Mouse (Mus musculus) lung, postnatal 10 days (tissue): ENCODE results near the gene Dok4.
"Not testable (repeated sequence)": the region's sequence is repeated elsewhere in the genome, so short reads cannot be mapped to it uniquely, and the experiment has no call there.

Experiments
- DNase-seq: peaks from one replicate; pipeline ENCODE4 v3.0.0; 2021

Dok4 gene

DNA sequence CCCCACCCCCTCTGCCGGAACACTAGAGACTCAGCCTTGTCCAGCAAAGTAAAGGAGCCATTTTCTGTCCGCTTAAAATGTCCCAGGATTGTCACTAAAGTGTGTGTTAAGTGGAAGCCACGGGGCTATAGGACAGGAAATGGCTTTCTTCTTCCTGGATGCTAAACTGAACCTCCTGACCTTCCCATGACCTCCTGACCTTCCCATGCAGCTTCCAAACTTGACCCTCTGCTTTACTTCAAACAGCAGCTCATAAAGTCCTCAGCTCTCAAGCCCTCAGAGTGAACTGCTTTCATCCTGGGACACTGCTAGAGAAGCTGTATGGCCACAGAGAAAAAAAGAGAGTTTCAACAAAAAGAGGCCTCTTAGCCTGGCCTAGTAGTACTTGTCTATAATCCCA, 690 bp upstream of the Dok4 start:
- peak; percentile 42 for DNase-seq

DNA sequence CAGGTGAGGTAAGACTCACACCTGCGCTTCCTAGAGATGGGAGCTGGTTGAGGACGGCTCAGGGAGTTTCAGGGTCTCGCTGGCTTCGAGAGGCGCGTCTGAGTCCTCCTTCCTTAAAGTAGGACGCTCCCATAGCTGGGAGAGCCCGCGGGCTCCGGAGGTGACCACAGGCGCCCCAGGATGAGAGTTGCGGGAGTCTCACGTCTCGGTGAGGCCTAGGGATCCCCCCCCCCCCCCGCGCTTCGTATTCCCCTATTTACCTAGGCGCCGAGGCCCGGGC, 319 bp downstream of the Dok4 start:
- DNase-seq, result no peak

DNA sequence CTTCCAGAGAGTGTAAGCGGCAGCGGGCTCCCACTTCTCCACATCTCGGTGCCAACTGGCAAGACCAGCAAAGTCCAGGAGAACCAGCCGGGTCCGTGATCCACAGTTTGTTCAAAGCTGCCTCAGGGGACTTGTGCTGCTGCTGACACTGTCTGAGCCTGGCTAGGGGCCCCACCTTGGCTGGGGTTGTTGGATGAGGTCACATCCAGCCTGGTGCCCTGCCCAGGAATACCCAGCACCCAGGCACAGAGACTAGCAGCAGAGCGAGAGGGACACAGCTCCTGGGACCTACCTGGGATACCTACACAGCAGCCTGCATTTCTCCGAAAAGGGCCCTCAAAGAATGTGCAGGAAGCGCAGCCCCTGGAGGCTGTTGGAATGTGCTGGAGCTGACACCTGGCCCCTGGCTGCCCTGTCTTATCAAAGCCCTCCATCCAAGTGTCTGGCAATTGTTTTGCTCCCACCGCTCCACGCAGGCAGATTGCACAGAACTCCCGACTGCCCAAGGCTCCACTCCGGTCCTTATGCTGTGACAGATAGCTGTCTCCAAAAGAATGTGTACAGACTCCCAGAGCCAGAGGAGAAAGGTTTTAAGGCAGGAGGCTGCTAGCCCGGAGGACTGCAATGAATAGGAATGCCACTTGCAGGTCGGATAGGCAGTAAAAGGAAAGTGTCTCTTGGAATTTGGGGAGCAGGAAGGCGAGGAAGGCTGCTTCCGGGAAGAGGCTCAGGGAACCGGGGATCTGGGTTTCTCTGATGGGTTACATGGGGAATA, 847 bp downstream of the Dok4 start:
- peak; percentile 50 for DNase-seq

DNA sequence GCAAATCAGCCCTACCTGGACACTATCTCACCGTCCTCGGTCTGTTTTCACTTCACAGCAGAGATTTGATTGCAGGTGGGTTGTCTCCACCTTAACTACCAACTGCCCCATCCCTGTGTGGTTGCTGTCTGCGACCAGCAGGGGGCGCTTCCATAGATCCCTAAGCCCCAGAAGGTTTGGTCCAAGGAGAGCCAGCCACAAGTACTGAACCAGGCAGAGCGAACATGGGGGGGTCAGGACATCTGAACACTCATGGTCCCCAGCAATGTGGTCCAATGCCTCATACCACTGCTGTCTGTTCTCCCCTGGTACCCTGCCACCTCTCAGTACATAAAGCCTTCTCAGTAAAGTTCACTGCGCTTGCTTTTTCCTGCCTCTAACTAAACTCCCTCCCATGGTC, 1.8 kb downstream of the Dok4 start:
- DNase-seq, result peak; percentile 85

DNA sequence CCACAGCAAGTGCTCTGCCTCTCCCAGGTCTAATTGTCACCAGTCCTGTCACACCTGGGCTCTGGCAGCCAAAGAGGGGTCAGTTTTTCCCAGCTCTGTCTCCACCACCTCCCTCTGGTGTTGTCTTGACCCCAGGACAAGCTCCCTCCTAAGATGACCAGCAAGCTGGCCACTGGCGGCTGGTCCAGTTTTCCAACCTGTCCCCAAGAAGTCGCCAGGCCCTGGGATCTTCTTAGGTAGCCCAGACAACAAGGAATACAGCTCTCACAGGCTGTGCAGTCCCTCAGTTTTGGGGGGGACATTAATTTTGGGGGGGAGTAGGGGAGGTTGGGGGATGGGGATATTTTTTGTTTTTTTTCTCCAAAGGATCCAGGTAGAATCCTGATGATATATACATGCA, 3.6 kb downstream of the Dok4 start:
- no peak for DNase-seq

DNA sequence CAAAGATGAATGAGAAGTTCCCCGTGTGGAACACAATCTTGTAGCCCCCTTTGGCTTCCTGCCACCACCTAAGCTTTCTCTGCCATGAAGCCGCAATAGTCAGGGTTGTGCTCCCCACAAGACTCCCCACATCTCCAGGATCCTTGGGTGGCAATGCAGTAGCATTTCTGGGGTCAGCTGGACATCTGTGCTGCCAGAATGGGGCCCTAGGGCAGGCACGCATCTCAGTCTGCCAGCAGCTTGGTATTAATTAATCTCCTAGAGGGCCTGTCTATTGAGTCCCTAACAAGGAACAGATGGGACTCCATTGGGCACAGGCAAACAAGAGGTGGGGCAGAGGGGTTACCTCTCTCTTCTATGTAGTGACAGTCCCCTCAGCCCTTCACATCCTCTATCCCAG, 4.0 kb downstream of the Dok4 start:
- DNase-seq, result no peak

DNA sequence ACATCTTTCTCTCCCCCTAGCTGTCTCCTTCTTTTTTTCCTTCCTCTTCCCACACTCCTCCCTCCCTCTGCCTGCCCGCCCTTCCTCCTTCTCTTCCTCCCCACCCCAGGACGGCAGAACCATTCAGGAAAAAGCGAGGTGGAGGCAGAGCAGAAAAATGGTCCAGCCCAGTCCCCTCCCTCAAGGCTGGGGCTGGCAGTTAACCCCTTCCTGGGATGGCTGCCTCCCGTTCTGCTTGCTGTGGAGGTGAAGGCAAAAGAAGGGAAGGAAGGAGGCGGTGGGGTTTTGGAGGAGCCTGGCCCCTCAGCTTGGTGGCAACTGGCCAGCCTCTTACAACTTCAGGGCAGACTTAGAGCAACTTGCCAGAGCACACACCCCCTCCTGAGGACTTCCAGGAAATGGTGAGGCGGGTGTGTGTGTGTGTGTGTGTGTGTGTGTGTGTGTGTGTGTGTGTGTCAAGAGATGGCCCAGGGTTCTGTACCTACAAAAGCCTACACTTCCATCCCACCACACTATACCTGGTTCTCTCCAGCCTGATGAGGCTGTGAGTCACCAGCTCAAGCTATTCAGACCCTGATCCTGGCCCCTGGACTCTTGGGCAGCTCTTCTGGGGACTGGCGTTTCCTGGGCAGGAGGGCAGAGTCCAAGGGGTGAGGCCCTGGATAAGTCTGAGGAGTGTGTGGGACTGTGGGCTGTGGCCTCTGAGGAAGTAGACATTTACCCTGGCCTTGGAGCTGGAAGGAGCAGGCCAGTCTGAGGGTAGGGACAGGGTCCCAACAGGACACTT, 4.8 kb downstream of the Dok4 start:
- DNase-seq, result peak; percentile 85

DNA sequence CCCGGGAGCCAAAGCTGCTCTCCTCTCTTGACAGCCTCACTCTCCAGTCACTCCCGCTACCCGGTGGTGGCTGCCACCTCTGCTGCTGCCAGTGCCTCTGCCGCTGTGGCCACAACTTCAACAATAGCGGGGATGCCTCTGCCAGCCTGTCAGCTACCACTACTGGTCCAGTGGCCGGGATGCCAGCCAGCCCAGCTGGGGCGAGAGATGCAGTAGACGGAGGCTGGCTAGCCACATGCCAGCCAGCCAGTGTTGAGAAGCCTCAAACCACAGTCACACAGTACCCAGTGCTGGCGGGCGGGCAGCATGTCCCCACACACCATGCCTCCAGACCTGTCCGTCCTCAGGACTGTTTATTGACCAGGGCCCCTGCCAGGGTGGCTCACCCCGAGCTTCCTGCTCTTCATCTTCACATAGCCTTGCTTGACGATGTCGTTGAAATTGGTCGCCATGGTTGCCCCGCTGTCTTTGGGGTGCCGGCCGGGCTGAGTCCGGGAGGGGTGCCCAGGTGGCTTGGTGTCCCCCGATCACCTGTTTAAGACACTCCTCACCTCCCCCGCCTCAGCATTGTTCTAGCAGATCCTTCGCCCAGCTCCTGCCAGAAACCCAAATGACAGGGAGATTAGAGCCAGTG, 5.5 kb downstream of the Dok4 start:
- DNase-seq, result peak; percentile 45

DNA sequence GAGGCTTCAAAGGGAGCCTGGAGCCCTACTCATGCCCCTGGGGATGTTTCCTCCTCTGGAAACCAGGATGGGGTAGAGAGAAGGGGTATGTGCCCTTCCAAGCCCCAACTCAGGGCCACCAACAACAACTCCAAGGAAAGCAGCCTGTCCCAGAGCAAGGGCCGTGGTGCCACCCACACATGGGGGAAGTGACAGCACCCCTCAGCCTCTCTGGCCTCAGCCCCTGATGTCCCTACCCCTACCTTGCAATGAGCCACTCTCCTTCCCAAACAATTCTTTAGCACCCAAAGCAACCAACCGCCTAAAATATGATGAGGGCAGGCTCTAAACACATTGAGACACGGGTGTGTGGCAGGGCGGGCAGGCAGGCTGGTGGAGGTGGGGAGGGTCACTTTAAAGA, 6.1 kb downstream of the Dok4 start:
- DNase-seq, result no peak

DNA sequence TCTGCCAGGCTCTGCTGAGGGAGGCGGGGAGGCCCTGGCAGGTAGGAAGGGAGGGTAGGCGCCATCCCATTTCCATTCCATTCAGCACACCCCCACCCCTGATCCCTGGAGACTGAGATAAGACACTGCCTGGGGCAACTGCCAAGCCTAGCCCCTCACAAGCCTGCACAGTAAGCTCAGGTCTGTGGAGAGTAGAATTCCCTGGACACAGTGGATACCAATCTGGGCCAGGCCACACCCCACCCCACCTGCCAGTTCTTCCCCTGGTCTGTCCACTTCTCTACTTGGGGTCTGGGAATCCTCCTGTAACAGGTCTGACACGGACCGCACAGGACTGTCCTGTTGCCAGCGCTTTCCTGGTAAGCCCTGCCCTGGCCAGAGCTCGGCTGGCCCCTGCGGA, 7.0 kb downstream of the Dok4 start:
- DNase-seq, result no peak

DNA sequence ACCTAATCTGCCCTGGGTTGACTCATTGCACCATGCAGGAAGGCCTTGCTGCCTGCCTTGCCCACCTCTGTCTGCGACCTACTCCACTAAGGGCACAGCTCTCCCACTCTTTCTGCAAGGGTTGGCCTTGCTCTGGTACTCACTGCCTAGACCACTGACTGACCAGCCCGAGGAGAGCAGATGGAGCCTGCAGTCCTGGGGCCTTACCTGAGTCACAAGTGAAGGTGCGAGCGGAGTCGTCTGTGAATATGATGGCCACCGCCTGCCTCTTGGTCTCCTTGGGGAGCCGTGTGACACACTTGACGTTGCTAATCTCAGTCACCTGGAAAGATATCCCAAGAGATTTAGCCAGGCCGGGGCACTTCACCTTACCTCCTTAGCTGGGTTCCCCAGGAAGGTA, 9.2 kb downstream of the Dok4 start:
- DNase-seq, result no peak

DNA sequence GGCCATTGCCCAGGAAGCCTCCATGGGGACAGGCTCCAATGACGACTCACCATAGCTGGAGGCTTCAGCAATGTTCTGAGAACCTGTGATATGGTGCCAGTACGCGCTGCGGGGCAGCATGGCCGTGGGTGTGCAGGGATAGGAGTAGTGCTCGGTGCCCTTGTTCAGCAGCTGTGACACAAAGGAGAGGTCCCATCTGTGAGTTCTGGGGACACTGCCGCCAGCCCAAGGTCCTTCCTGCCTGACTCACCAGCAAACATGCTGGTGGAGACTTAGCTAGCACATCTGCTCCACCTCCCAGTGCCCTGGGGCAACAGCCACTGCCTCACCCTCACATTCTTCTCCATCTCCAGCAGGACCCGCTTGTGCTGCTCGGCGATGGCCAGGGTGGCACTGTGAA, 10.8 kb downstream of the Dok4 start:
- DNase-seq, result no peak

DNA sequence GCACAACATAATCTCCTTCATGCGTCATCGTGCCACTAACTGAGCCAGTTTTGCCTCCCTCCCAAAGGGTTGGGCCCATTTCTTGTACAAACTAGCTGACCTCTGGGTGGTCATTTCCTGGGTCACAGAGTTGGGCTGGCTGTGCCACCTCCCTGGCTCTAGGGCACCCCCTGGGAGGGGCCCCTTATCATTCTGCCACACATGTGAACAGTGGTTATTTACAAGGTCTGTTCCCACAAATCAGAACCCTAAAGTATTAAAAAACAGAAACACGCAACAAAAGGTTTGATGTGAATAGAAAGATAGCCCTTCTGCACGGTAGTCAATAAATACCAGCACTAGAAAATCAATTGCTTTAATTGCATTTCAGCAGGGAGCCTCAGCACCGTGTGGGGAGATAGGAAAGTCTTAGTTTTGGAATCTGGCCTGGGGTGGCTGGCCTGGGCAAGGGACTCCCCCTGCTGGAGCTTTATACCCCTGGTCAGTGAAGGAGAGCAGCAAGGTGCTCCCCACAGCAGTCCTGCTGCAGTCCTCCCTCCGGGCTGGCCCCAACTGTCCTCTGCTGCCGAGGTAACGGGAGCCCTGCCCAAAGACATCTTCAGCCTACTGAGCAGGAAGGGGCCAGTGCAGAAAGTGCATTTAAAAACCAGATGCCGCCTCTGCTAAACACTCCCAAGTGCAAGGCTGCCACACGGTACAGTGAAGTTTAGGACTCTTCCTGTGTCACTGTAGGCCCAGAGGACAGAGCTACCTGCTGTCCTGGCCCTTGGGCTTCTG, 12.0 kb downstream of the Dok4 start:
- no peak for DNase-seq

DNA sequence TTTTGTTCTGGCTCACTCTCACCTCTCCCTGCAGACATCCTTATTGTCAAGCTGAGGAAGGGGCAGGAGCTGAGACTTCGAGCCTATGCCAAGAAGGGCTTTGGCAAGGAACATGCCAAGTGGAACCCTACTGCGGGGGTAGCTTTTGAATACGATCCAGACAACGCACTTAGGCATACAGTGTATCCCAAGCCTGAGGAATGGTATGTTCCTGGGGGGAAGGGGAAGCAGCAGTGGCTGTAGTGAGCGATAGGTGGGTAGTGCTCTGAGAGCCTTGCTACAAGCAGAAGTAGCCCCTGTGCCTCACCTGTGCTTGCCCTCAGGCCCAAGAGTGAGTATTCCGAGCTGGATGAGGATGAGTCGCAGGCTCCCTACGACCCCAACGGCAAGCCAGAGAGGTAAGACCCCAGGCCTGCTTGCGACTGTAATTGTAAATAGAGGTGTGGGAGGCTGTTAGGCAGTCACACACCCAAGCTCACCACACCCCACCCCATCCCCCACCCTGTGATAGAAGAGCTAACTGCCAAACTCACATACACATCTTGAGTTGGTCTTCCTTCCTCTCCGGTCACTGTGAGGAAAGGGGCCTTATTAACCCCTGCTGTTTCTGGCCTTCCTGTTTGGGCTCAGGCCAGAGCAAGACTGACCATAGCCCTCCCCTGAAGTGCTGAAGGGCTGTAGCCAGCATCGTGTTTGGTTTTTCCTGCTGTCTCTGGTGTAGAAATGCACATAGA, 13.5 kb downstream of the Dok4 start:
- peak; percentile 50 for DNase-seq

DNA sequence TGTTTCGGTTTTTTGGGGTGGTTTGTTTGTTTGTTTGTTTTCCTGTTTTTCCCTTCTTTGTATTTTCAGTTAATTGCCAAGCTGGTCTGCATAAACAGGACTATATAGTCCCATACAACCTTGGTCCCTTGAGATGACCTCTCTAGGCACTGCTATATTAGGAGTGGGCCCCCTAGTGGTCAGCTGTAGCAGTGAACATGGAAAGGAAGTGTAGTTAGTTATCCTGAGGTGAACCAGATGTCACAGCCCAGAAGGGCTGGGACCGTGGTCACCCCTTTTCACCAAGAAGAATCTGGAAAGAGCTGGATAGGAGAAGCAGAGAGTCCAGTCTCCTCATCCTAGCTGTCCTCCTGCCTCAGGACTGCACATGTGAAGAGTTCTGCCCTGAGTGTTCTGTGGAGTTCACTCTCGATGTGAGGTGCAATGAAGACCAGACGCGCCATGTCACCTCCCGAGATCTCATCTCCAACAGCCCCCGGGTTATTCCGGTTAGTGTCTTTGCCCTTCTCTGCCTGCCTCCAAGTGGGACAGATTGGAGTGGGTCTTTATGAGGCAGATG, 14.7 kb downstream of the Dok4 start:
- peak; percentile 83 for DNase-seq

DNA sequence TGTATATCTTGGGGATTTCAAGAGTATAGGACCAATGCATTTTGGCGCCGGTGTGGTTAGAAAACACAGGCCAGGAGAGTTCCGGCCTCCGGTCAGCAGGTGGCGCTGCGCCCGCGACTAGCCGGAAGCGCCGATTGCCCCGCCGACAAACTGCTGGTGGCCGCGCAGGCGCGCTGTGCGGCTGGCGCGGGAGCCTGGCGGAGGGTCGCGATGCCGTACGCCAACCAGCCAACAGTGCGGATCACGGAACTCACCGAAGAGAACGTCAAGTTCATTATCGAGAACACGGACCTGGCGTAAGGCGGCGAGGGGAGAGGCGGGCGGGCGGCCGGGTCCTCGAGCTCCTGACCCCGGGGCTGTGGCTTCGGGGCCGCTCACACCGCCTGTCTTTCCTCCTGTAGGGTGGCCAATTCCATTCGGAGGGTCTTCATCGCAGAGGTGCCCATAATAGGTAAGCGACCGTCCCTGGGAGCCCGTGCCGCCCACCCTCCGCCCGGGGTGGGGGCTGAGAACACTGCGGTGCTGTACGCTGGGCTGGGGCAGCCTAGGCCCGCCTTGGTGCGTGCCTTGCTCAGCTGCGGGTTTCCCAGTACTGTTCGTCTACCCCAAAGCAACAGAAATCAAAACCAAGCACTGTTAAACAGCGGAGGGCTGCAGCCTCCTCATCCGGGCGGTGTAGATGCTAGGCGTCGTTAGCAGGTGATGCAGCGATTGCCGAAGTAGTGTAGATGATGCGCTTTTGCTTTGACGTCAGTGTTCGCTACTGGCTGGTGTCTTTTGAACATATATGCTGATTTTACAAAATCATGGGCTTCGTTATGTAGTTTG, 18.6 kb downstream of the Dok4 start, which contains the start of gene Polr2c:
Gene Polr2c, plus strand, starts transcription at position 105 of the 828 bp plus-strand sequence.
- peak; percentile 93 for DNase-seq

DNA sequence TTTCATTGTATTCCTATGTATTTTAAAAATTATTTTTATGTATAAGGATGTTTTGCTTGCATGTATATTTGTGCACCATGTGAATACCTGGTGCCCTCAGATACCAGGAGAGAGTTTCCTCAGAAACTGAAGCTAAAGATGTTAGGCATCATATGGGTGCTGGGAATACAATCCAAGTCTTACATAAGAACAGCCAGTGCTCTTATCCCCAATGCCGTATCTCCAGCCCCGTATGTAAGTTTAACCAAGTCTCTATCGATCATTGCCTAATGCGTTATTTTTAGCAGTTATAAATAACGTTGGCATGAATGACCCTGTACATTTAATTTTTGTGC, 19.2 kb downstream of the Dok4 start:
- DNase-seq, result no peak

DNA sequence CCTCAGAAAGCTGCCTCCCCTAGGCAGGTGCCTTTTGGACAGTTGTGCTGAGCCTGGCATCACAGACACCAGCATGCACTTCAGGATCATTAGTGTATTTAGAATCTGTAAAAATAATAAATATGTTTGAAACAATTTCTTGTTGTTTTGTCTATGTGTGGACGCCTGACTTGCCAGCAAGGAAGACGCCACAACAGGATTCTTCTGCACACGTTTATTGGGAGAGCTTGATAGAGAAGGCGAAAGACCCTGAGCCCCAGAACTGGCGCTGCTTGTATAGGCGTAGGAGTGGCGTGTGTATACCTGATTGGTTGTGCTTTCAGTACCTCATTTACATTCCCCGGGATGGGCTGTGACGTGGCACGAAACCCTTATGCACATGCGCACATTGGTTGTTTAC, 21.4 kb downstream of the Dok4 start:
- not testable (repeated sequence) for DNase-seq

DNA sequence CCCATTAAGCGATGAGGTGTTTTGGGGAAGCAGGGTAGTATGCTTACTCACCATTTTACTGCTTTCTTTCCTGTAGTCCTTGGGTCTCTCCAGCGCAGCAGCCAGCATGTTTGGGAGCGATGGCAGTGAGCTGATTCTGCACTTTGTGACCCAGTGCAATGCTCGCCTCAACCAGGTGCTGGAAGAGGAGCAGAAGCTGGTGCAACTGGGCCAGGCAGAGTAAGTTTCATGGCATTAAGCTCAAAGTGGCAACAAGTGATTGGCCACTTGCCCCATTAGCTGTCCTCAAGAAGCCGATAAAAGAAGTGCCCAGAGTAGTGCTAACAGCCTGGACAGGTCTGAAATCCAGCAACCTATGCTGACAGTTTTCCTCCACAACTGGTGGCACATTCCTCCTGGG, 26.1 kb downstream of the Dok4 start:
- no peak for DNase-seq

DNA sequence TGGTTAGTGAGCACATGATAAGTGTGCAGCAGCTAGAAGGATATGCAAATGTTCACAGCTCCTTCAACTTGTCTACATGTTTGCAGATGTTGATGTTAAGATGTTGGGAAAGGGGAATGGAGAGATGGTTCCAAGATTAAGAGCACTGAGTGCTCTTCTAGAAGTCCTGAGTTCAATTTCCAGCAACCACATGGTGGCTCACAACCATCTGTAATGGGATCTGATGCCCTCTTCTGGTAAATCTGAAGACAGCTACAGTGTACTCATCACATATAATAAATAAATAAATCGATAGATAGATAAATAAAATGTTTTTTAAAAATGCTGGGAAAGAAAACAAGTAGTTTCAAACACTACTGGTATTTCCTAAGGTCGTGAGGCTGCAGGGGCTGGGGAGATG, 34.9 kb downstream of the Dok4 start:
- no peak for DNase-seq

DNA sequence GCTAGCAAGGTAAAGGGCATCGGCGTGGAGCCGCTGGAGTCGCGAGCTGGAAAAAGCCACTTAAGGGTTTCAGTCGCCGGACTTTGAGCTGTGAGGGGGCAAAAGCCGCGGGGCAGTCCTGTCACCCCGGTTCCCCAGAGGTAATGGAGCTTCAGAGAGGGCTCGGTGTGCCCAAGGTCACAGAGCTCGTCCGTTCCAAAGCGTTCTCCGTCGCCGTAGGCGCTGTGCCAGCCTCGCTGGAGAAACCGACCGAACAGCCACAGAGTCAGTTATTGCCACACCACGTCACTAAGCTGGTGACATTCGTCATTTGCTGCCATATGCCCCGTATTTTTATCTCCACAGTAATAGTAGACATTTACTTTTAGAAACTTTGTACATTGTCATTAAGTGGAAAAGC, 37.5 kb downstream of the Dok4 start:
- DNase-seq, result peak; percentile 74
